ENCODE assay signal across 8 mouse cellular contexts in genomic region chr19:18749598-18750339, GRCm38 (mm10). TPM values are rescaled to one million over a fixed set of nuclear protein-coding genes. Genes with fewer than 3 reads are reported as not detected.
DNase-seq lines count a peak whose midpoint lies in the region; ATAC-seq lines count a peak whose summit lies in the region.

TSS of gene Trpm6 (plus strand) at chr19:18749983.

- peak; percentile 2 for DNase-seq in left cerebral cortex, postnatal 4 days
- DNase-seq in left cerebral cortex, adult 11 months (ENCODE audit: low spot score) = no peak
- DNase-seq in kidney, adult 9 months = peak; percentile 38
- no peak for DNase-seq in spleen, postnatal 4 days (ENCODE audit: low spot score in 2 of 2)
- DNase-seq in urinary bladder, postnatal 36 days (ENCODE audit: low spot score in 2 of 2) = no peak

- peak within 1 kb of the TSS; percentile 30; the same call in 1 of the 2 replicates for H3K9ac ChIP-seq in forebrain, embryonic 13.5 days
- peak within 1 kb of the TSS; percentile 68 for H3K9ac ChIP-seq in lung, embryonic 16.5 days (ENCODE audit: low read length)
- peak within 1 kb of the TSS; percentile 56 for H3K9ac ChIP-seq in stomach, embryonic 16.5 days (ENCODE audit: low read length)

- intact Hi-C loops in left cerebral cortex, postnatal 4 days (cut with DNase I) = no loop called here

- peaks cover 7% of the 10 kb centered on the region; the same call in 1 of the 2 replicates for H3K4me1 ChIP-seq in forebrain, embryonic 13.5 days
- H3K4me1 ChIP-seq in lung, embryonic 16.5 days (replicated peaks; ENCODE audit: control insufficient read depth, insufficient read depth, low read length) = no peaks in the 10 kb centered on the region
- H3K4me1 ChIP-seq in stomach, embryonic 16.5 days (ENCODE audit: control insufficient read depth, insufficient read depth, low read length) = no peaks in the 10 kb centered on the region

- no peak within 1 kb of the TSS for H3K27ac ChIP-seq in forebrain, embryonic 13.5 days
- no peak within 1 kb of the TSS for H3K27ac ChIP-seq in lung, embryonic 16.5 days (ENCODE audit: low read length)
- no peak within 1 kb of the TSS for H3K27ac ChIP-seq in stomach, embryonic 16.5 days (ENCODE audit: low read length)

- H3K4me3 ChIP-seq in forebrain, embryonic 13.5 days = peak within 1 kb of the TSS; percentile 39
- H3K4me3 ChIP-seq in lung, embryonic 16.5 days (ENCODE audit: low read length) = peak within 1 kb of the TSS; percentile 54
- H3K4me3 ChIP-seq in stomach, embryonic 16.5 days (replicated peaks; ENCODE audit: low read length) = peak within 1 kb of the TSS; percentile 41

- H3K4me2 ChIP-seq in forebrain, embryonic 13.5 days = peak within 1 kb of the TSS; percentile 65
- peak within 1 kb of the TSS; percentile 82 for H3K4me2 ChIP-seq in lung, embryonic 16.5 days (ENCODE audit: low read depth, low read length)
- peak within 1 kb of the TSS; percentile 63 for H3K4me2 ChIP-seq in stomach, embryonic 16.5 days (ENCODE audit: low read depth, low read length)

- peaks cover 16% of the 10 kb centered on the region; the same call in 1 of the 2 replicates for H3K27me3 ChIP-seq in forebrain, embryonic 13.5 days
- no peaks in the 10 kb centered on the region; the same call in 1 of the 2 replicates for H3K27me3 ChIP-seq in lung, embryonic 16.5 days (ENCODE audit: control insufficient read depth, insufficient read depth, low read depth, low read length)
- no peaks in the 10 kb centered on the region for H3K27me3 ChIP-seq in stomach, embryonic 16.5 days (ENCODE audit: control insufficient read depth, insufficient read depth, low read length)

- peak; percentile 45 for ATAC-seq in forebrain, embryonic 13.5 days
- ATAC-seq in lung, embryonic 16.5 days (ENCODE audit: low read depth) = peak; percentile 72
- ATAC-seq in stomach, embryonic 16.5 days (ENCODE audit: insufficient read depth, low FRiP score) = no peak

- H3K9me3 ChIP-seq in forebrain, embryonic 13.5 days (replicated peaks) = no peaks in the 10 kb centered on the region
- no peaks in the 10 kb centered on the region for H3K9me3 ChIP-seq in lung, embryonic 16.5 days (ENCODE audit: control insufficient read depth, low read length)
- no peaks in the 10 kb centered on the region for H3K9me3 ChIP-seq in stomach, embryonic 16.5 days (replicated peaks; ENCODE audit: control insufficient read depth, low read length)

- 6% methylated on average over 41 of the region's 41 CpGs for WGBS in forebrain, embryonic 13.5 days
- 5% methylated on average over 41 of the region's 41 CpGs for WGBS in lung, embryonic 16.5 days
- 6% methylated on average over 41 of the region's 41 CpGs for WGBS in stomach, embryonic 16.5 days

- no peaks in the 10 kb centered on the region for H3K36me3 ChIP-seq in forebrain, embryonic 13.5 days (ENCODE audit: poor library complexity, severe bottlenecking)
- H3K36me3 ChIP-seq in lung, embryonic 16.5 days (ENCODE audit: control insufficient read depth, insufficient read depth, low read length) = no peaks in the 10 kb centered on the region
- no peaks in the 10 kb centered on the region for H3K36me3 ChIP-seq in stomach, embryonic 16.5 days (ENCODE audit: control insufficient read depth, insufficient read depth, low read length)

RNA-seq across cellular contexts. Expression of gene Trpm6, which starts in this region (rescaled TPM):
- total RNA-seq in left cerebral cortex, postnatal 4 days (2021) = 1 to 10 TPM in 1 of 2 experiments, under 1 TPM in 1; 0.90 to 1.0 TPM
- 0.10 and 0.19 TPM in 2 replicates for polyA plus RNA-seq in forebrain, embryonic 13.5 days (2015; fragmentation: Nextera tagmentation; extraction: Ambion mirVana)
- polyA plus RNA-seq in lung, embryonic 16.5 days (2015; fragmentation: Nextera tagmentation; extraction: Ambion mirVana) = 2.8 and 3.3 TPM in 2 replicates
- polyA plus RNA-seq in stomach, embryonic 16.5 days (2015; fragmentation: Nextera tagmentation; extraction: Ambion mirVana) = 0.12 and 0.21 TPM in 2 replicates

Comparison
In these comparisons a context has a peak if more than half of its experiments do, and no peak if none do; other contexts are left out.
1. DNase-seq: peak in left cerebral cortex, postnatal 4 days (single experiment) and kidney, adult 9 months (single experiment); none in left cerebral cortex, adult 11 months (single experiment), spleen, postnatal 4 days (0 of 2) and urinary bladder, postnatal 36 days (0 of 2).
2. Peak in ATAC-seq, H3K4me3 ChIP-seq, H3K9ac ChIP-seq and H3K4me2 ChIP-seq in forebrain, embryonic 13.5 days; RNA of the gene not detected or under 1 TPM.
3. Peak in every context shown above with its lines, with median percentiles within 50 percentile points of each other: H3K4me2 ChIP-seq, H3K4me3 ChIP-seq and H3K9ac ChIP-seq.